Mouse (Mus musculus) adrenal gland, postnatal 25 days (tissue): ENCODE measurements around the gene Zfp568. TPM values are rescaled to one million over a fixed set of nuclear protein-coding genes. Genes with fewer than 3 reads are reported as not detected.

ENCODE experiments used
- DNase-seq: peaks from one replicate; pipeline ENCODE4 v3.0.0; 2021; ENCODE audit warnings: mixed read lengths
- total RNA-seq: library from RNA; stranded (reverse); gene quantifications from 2 replicates; pipeline ENCODE4 v1.2.3, GENCODE M21; 2021

Gene Zfp568
- total RNA-seq, 1 experiment from 2014 or later, result 10.4 TPM

- DNase-seq, result no peak
Observed at GRCm38 (mm10) chr7:30053591-30053990, 69.8 kb downstream of the Zfp568 start.

- no peak for DNase-seq
Observed at GRCm38 (mm10) chr7:30060341-30060740, 76.6 kb downstream of the Zfp568 start.

- DNase-seq, result no peak
Observed at GRCm38 (mm10) chr7:30062478-30062877, 78.7 kb downstream of the Zfp568 start.

GRCm38 (mm10) chr7:30064622-30065021 is 80.9 kb downstream of the Zfp568 start:
- DNase-seq, result no peak

- peak; percentile 86 for DNase-seq
Observed at GRCm38 (mm10) chr7:30072146-30073028, 88.6 kb downstream of the Zfp568 start, which contains the start of gene Zfp82. Gene Zfp82 (minus strand): TSS chr7:30072900.

Other genes starting within 250 kb of the Zfp568 start
- gene Zfp84, start 215.4 kb upstream of the Zfp568 start, total RNA-seq, result 16.2 and 18.5 TPM in 2 replicates
- gene Zfp30, start 200.0 kb upstream of the Zfp568 start, total RNA-seq, result 3.4 and 4.4 TPM in 2 replicates
- 13.7 and 18.7 TPM in 2 replicates for gene Zfp790, start 167.8 kb upstream of the Zfp568 start, total RNA-seq
- 0.90 and 1.1 TPM in 2 replicates for gene Zfp940, start 130.3 kb upstream of the Zfp568 start, total RNA-seq
- 5.8 and 6.5 TPM in 2 replicates for gene Zfp420, start 124.0 kb upstream of the Zfp568 start, total RNA-seq
- gene Zfp27, start 77.4 kb upstream of the Zfp568 start, total RNA-seq, result 12.6 and 15.2 TPM in 2 replicates
- 6.8 and 7.7 TPM in 2 replicates for gene Zfp383, start 75.7 kb upstream of the Zfp568 start, total RNA-seq
- 13.5 and 15.1 TPM in 2 replicates for gene Zfp74, start 29.9 kb upstream of the Zfp568 start, total RNA-seq
- 3.8 and 4.0 TPM in 2 replicates for gene Zfp14, start 67.4 kb downstream of the Zfp568 start, total RNA-seq
- gene Zfp82, start 88.9 kb downstream of the Zfp568 start, total RNA-seq, result 3.2 and 3.7 TPM in 2 replicates
- gene Gm26920, start 106.5 kb downstream of the Zfp568 start, total RNA-seq, result not detected in 2 replicates
- gene Zfp566, start 106.6 kb downstream of the Zfp568 start, total RNA-seq, result 3.1 and 4.2 TPM in 2 replicates
- gene Zfp260, start 110.8 kb downstream of the Zfp568 start, total RNA-seq, result 48.8 TPM in 2 replicates
- 3.6 and 4.9 TPM in 2 replicates for gene Zfp382, start 138.0 kb downstream of the Zfp568 start, total RNA-seq
- 45.3 and 50.2 TPM in 2 replicates for gene Zfp146, start 185.8 kb downstream of the Zfp568 start, total RNA-seq
- 288 and 306 TPM in 2 replicates for gene Cox7a1, start 200.2 kb downstream of the Zfp568 start, total RNA-seq
- 624 and 670 TPM in 2 replicates for gene Capns1, start 214.9 kb downstream of the Zfp568 start, total RNA-seq
- 63.2 and 71.6 TPM in 2 replicates for gene Polr2i, start 248.0 kb downstream of the Zfp568 start, total RNA-seq
- 77.0 and 86.6 TPM in 2 replicates for gene Tbcb, start 248.3 kb downstream of the Zfp568 start, total RNA-seq